Mouse (Mus musculus) layer of hippocampus, postnatal 10 days (tissue): ENCODE measurements at regions not wholly inside any gene's neighbourhood (a gene's known extent, or its start where the extent isn't known, plus 50 kb on each side); places are given as distances from the start of the nearest gene placed in this dataset.

Experiments
- DNase-seq, 2 experiments: peaks; one replicate each; pipeline ENCODE4 v3.0.0; 2021; ENCODE audit warnings: low spot score in 2 of 2

- DNase-seq: peak; percentile 16 to 28
These were observed 61.2 kb upstream of the Ankrd28 start for GRCm38 (mm10) chr14:31891500-31892185.

DNA sequence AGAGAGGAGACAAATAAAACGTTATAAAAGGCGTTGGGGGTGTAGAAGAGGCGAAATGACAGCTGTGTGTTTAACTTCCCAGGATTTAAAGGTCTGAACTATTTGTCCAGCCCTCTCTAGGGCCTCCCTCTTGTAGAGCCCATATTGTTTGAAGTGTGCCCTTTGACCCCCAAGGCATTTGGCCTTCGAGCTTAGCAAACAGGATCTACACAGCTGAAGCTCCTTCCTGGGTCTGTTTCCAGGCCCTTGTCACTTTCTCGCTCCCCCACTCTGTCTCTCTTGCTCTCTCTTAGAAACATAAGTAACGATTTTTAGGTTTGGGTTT, 61.7 kb upstream of the Ankrd28 start:
- DNase-seq: no peak

DNA sequence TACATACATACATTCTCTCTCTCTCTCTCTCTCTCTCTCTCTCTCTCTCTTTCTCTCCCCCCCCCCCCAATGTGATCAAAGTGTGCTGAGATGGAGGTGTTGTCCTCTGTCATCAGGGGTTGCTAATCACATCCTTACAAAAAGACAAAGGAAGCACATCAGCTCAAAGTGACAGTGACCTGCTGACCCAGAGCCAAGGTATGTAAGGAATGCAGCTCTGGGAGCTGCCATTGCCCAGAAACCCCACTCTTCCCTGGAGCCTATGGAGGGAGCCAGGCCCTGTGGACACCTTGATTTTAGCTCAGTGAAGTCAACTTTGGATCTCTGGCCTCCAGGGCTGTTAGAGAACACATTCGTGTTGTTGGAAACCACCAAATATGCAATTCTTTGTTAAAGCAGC, 66.0 kb upstream of the Ankrd28 start:
- no peak for DNase-seq

DNA sequence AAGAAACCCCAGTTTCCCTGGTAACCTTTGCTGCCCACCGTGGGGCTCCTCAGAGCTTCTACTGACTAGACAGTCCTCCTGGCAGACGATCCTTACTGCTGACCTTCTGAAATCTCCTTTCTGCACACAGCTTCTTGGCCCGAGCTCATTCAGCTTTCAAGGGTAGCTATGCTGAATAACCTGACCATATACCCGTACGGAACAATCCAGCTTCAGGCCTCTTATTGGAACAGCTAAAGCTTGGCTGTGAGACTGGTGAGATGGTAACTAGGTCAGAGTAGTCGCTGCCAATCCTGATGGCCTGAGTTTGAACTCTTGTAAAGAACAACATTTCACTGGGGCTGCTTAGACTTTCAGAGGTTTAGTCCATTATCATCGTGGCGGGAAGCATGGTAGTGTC, 69.1 kb upstream of the Ankrd28 start:
- DNase-seq: no peak

GRCm38 (mm10) chr14:31899906-31900305, 69.5 kb upstream of the Ankrd28 start:
- no peak for DNase-seq

DNA sequence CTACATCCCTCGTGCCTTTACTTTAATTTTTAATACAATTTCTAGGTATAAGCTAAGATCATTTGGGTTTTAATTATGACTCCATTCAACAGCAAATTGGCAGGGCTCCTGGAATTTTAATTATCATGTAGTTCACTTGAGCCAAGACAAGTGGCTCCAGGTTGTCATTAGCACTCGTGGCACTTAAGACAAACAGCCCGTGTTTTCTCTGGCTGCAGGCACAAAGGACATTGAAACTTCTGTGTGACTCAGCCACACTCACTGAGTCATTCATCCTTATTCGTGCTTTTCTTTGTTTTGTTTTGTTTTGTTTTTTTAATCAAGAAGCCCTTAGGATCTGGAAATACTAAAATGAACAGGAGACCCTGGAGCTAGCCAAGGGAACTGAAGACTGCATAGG, 71.5 kb upstream of the Ankrd28 start:
- no peak for DNase-seq

DNA sequence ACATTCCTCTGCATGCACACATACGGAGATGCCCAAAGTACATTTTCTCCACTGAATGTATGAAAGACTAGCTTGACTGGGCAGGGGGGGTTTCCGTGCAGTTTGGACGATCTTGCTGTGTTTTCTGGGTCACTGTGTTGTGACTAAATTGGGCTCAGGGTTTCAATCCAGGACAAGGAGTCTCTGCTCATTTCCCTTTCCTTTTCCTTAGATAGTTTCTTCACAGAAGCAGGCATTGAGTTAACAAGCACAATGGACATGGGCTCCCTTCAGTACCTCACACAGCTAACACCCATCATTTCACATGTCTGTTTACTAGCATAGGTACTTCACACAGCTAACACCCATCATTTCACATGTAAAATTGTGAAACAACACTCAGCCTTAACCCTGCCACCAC, 73.2 kb upstream of the Ankrd28 start:
- no peak for DNase-seq

DNA sequence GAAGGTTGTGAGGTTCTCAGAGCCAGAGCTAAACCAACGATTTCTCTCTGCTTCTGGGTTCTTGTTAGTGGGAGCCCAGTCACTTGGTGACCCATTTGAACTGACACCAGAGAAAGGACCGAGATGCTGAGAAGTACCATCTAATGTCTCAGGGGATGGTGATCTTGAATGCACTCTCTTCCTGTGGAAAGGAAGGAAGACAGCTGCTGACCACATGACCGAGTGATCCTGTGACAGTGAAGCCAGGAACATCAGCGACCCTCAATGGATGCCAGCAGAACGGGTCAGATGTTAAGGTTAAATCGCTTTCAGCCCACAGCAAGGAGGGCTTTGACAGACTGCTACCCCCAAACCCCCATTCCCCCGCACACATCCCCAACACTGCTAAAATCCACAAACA, 78.1 kb upstream of the Ankrd28 start:
- DNase-seq: no peak

DNA sequence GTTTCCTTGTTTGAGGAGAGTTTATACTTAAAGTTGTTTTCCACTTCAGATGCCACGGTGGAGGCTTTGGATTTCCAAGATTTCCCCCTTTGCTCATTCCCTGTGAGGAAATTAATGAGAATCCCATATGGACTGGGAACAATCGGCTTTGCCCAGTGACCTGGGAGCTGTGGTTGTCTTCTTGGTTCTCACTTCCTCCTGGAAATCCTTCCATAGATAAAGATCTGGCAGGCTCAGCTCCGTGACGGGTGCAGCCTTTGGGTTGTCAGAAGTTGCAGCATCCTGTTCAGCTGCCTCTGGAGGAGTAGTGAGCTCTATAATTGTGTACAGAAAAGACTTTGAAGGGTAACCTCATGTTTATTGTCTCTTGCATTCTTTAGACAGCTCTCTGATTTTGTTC, 78.8 kb upstream of the Ankrd28 start:
- DNase-seq: no peak

GRCm38 (mm10) chr14:31910809-31911208, 80.4 kb upstream of the Ankrd28 start:
- DNase-seq: no peak

DNA sequence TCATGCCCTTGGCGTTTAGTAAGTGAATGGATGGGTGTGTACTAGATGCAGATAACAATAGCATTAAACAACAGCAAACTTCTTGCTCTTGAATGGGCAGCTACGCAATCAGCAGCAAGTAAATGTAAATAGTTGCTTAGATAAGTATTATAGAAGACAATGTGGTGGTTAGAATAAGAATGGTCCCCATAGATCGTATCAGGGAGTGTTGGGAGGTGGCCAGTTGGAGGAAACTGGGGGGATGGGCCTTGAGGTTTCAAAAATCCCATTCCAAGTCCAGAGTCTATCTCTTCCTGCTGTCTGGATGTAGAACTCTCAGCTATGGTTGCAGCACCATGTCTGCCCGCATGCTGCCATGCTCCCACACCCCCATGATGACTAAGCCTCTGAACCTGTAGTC, 88.0 kb upstream of the Ankrd28 start:
- DNase-seq: no peak

- no peak for DNase-seq
These were observed 88.5 kb upstream of the Ankrd28 start for GRCm38 (mm10) chr14:31918921-31919320.

DNA sequence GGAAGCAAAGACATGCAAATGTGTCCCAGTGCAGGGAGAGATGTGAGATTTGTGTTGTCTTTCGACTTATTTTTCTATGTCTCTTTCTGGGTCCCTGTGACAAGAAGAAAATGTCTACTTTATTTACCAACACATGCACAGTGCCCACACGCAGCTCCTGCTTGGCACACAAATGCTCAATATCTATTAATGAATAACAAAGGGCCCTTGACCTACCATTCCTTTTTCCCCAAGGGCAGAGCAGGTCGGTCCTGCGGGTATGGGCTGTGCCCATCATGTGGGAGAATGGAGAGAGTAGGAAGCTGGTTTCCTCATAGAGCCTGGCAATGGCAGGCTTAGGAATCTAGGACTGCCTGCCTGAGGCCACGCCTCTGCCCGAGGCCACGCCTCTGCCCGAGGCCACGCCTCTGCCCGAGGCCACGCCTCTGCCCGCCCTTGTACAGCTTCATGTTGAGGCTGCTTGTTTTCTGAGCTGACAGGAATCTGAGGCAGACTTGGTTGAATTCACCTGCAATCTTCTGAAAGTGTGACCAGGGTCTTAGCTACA, 98.8 kb upstream of the Ankrd28 start:
- no peak for DNase-seq

- peak; percentile 48 to 49 for DNase-seq
These were observed 98.4 kb upstream of the Galnt15 start for GRCm38 (mm10) chr14:31930367-31930766.

- no peak for DNase-seq
These were observed 96.8 kb upstream of the Galnt15 start for GRCm38 (mm10) chr14:31931971-31932370.

DNA sequence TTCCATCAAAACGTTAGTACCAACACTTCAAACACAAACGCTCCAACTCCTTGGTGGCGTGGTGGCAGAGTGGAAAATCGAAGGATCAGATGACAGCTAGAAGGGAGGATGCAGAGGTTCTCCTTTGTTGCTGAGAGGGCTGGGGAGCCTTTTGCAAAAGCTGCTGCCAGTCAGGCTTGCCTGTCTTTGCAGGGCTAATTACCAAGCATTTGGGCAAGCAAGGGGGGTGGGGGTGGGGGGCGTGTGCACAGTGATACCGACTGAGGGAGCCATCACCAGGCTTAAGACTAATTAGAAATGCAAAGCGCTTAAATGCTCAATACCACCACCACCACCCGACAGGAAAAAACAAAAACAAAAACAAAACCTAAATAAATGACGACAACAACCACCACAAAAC, 95.3 kb upstream of the Galnt15 start:
- peak in 1 of 2 experiments; percentile 30 for DNase-seq

DNA sequence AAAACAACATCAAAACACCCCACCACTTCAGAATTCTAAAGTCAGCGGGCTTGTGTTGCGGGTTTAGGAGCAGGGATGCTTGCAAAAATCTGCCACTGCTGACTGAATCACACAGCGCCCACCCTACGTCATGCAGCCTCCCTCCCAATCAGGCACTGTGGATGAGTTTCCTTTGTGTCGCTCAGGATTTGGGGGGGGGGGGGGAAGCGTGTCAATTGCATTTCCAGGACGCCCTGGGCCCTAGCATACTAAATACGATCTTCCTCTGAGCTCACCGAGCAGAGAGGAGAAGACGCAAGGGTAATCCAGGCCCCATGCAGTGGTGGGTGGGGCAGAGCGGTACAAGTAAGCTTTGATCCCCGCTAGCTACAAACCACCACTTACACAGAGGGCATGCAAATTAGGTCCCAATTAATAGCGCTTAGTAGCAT, 94.9 kb upstream of the Galnt15 start:
- peak; percentile 68 to 74 for DNase-seq

GRCm38 (mm10) chr14:31934321-31934720, 94.5 kb upstream of the Galnt15 start:
- DNase-seq: peak; percentile 44 to 56

- DNase-seq: no peak
These were observed 94.0 kb upstream of the Galnt15 start for GRCm38 (mm10) chr14:31934771-31935170.

DNA sequence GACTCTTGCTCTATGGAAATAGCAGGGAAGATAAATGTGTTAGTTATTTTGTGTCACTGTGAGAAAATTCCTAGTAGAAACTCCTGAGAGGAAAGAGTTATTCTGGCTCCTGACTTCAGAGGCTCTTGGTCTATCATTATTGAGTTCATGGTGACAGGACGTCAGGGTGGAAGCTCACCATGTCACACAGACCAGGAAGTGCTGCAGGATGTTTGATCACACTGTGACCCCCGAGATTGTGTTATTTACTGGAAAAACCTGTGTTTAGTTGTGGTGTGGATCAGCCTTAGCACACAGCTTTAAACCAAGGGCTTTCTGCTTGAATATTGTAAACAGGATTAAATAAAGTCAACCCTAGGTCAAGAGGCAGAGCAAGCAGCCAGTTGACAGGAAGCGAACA, 93.4 kb upstream of the Galnt15 start:
- no peak for DNase-seq

GRCm38 (mm10) chr14:31936581-31936980, 92.2 kb upstream of the Galnt15 start:
- no peak for DNase-seq

GRCm38 (mm10) chr14:31940900-31941299, 87.9 kb upstream of the Galnt15 start:
- DNase-seq: no peak

- DNase-seq: peak; percentile 21 to 45
These were observed 86.4 kb upstream of the Galnt15 start for GRCm38 (mm10) chr14:31942266-31942960.
